Mouse (Mus musculus): ENCODE results near the gene Tjp2. TPM values are rescaled to one million over a fixed set of nuclear protein-coding genes. Genes with fewer than 3 reads are reported as not detected.

Gene Tjp2
- total and polyA plus RNA-seq, 3 experiments, result 7.9 to 19.2 (median 16.1) TPM

- no peaks in the 10 kb centered on the region for H3K27me3 ChIP-seq (ENCODE audit: control insufficient read depth, insufficient read depth, low read length)
- intact Hi-C loops (cut with DNase I), result loop anchor here (5.0 kb wide), 1 partner anchor 86 kb away; no protein-coding TSS in a partner anchor
- H3K27ac ChIP-seq, result peak overlapping the region; percentile 82
- H3K36me3 ChIP-seq (ENCODE audit: control insufficient read depth, insufficient read depth, low read length), result peaks cover 2% of the 10 kb centered on the region; the same call in 1 of the 2 replicates
- no peak overlapping the region for H3K4me3 ChIP-seq
- no peak for DNase-seq
- WGBS, result 36% methylated on average over 5 of the region's 5 CpGs
- H3K79me2 ChIP-seq (replicated peaks; ENCODE audit: control insufficient read depth, insufficient read depth, low read length), result no peaks in the 10 kb centered on the region
- H3K4me1 ChIP-seq (ENCODE audit: control insufficient read depth, insufficient read depth, low read length), result peaks cover 5% of the 10 kb centered on the region
- TF ChIP-seq EP300 (IDR thresholded peaks at IDR 0.05; ENCODE audit: insufficient read depth, low read depth, low read length) (0 out of 2 replicates have a peak, but pooled peaks have one; percentile 37), CTCF (IDR thresholded peaks at IDR 0.05) (no peak)
- H3K9ac ChIP-seq (ENCODE audit: low read depth, low read length), result no peak overlapping the region
These were observed 166.8 kb downstream of the Tjp2 start for GRCm38 (mm10) chr19:24058021-24058420.

GRCm38 (mm10) chr19:24056880-24057279, 167.9 kb downstream of the Tjp2 start:
- Histone ChIP-seq H3K4me3 (no peak overlapping the region), H3K79me2 (replicated peaks; ENCODE audit: control insufficient read depth, insufficient read depth, low read length) (no peaks in the 10 kb centered on the region), H3K9ac (ENCODE audit: low read depth, low read length) (no peak overlapping the region), H3K27ac (no peak overlapping the region), H3K36me3 (ENCODE audit: control insufficient read depth, insufficient read depth, low read length) (peaks cover 2% of the 10 kb centered on the region; the same call in 1 of the 2 replicates), H3K27me3 (ENCODE audit: control insufficient read depth, insufficient read depth, low read length) (no peaks in the 10 kb centered on the region), H3K4me1 (ENCODE audit: control insufficient read depth, insufficient read depth, low read length) (peaks cover 5% of the 10 kb centered on the region)
- 100% methylated on average over 1 of the region's 1 CpGs for WGBS
- peak; percentile 40 for TF ChIP-seq CTCF (IDR thresholded peaks at IDR 0.05)
- no peak for TF ChIP-seq EP300 (IDR thresholded peaks at IDR 0.05; ENCODE audit: insufficient read depth, low read depth, low read length)
- DNase-seq, result no peak
- intact Hi-C loops (cut with DNase I), result loop anchor here (5.0 kb wide), 1 partner anchor 85 kb away; no protein-coding TSS in a partner anchor

- TF ChIP-seq CTCF (IDR thresholded peaks at IDR 0.05), result no peak
- no peak for TF ChIP-seq EP300 (IDR thresholded peaks at IDR 0.05; ENCODE audit: insufficient read depth, low read depth, low read length)
- no peak for TF ChIP-seq POLR2A (IDR thresholded peaks at IDR 0.05; ENCODE audit: insufficient read depth, low read depth, low read length)
- Histone ChIP-seq H3K27ac (peak overlapping the region; percentile 86), H3K79me2 (replicated peaks; ENCODE audit: control insufficient read depth, insufficient read depth, low read length) (no peaks in the 10 kb centered on the region; the same call in 1 of the 2 replicates), H3K27me3 (ENCODE audit: control insufficient read depth, insufficient read depth, low read length) (no peaks in the 10 kb centered on the region), H3K9ac (ENCODE audit: low read depth, low read length) (no peak overlapping the region), H3K4me3 (no peak overlapping the region), H3K36me3 (ENCODE audit: control insufficient read depth, insufficient read depth, low read length) (peaks cover 2% of the 10 kb centered on the region; the same call in 1 of the 2 replicates), H3K4me1 (ENCODE audit: control insufficient read depth, insufficient read depth, low read length) (peaks cover 5% of the 10 kb centered on the region)
- peak in 1 of 2 experiments; percentile 45 for DNase-seq
- 4% methylated on average over 2 of the region's 2 CpGs for WGBS
- intact Hi-C loops (cut with DNase I), result loop anchor here (5.0 kb wide), 1 partner anchor 83 kb away; no protein-coding TSS in a partner anchor
These were observed 169.9 kb downstream of the Tjp2 start for GRCm38 (mm10) chr19:24054904-24055303.

- no peaks in the 10 kb centered on the region for H3K27me3 ChIP-seq (ENCODE audit: control insufficient read depth, insufficient read depth, low read length)
- H3K36me3 ChIP-seq (ENCODE audit: control insufficient read depth, insufficient read depth, low read length), result peaks cover 2% of the 10 kb centered on the region; the same call in 1 of the 2 replicates
- intact Hi-C loops (cut with DNase I), result no loop called here
- H3K27ac ChIP-seq, result peak overlapping the region; percentile 86
- no peak for TF ChIP-seq POLR2A (IDR thresholded peaks at IDR 0.05; ENCODE audit: insufficient read depth, low read depth, low read length)
- TF ChIP-seq EP300 (IDR thresholded peaks at IDR 0.05; ENCODE audit: insufficient read depth, low read depth, low read length), result no peak
- TF ChIP-seq CTCF (IDR thresholded peaks at IDR 0.05), result no peak
- DNase-seq, result peak; percentile 23 to 31
- no peak overlapping the region for H3K9ac ChIP-seq (ENCODE audit: low read depth, low read length)
- WGBS, result 48% methylated on average over 5 of the region's 5 CpGs
- no peak overlapping the region for H3K4me3 ChIP-seq
- peaks cover 6% of the 10 kb centered on the region for H3K4me1 ChIP-seq (ENCODE audit: control insufficient read depth, insufficient read depth, low read length)
- no peaks in the 10 kb centered on the region; the same call in 1 of the 2 replicates for H3K79me2 ChIP-seq (replicated peaks; ENCODE audit: control insufficient read depth, insufficient read depth, low read length)
These were observed 170.6 kb downstream of the Tjp2 start for GRCm38 (mm10) chr19:24054265-24054664.

GRCm38 (mm10) chr19:24050514-24050913, 174.3 kb downstream of the Tjp2 start:
- H3K27me3 ChIP-seq (ENCODE audit: control insufficient read depth, insufficient read depth, low read length), result no peaks in the 10 kb centered on the region
- H3K79me2 ChIP-seq (replicated peaks; ENCODE audit: control insufficient read depth, insufficient read depth, low read length), result no peaks in the 10 kb centered on the region; the same call in 1 of the 2 replicates
- no peak for DNase-seq
- peaks cover 8% of the 10 kb centered on the region for H3K4me1 ChIP-seq (ENCODE audit: control insufficient read depth, insufficient read depth, low read length)
- intact Hi-C loops (cut with DNase I), result no loop called here
- peaks cover 2% of the 10 kb centered on the region; the same call in 1 of the 2 replicates for H3K36me3 ChIP-seq (ENCODE audit: control insufficient read depth, insufficient read depth, low read length)
- TF ChIP-seq POLR2A (IDR thresholded peaks at IDR 0.05; ENCODE audit: insufficient read depth, low read depth, low read length) (no peak), EP300 (IDR thresholded peaks at IDR 0.05; ENCODE audit: insufficient read depth, low read depth, low read length) (no peak), CTCF (IDR thresholded peaks at IDR 0.05) (no peak)
- H3K9ac ChIP-seq (ENCODE audit: low read depth, low read length), result no peak overlapping the region
- 64% methylated on average over 2 of the region's 2 CpGs for WGBS
- H3K27ac ChIP-seq, result no peak overlapping the region; the same call in 1 of the 2 replicates
- no peak overlapping the region for H3K4me3 ChIP-seq

- Histone ChIP-seq H3K79me2 (replicated peaks; ENCODE audit: control insufficient read depth, insufficient read depth, low read length) (no peaks in the 10 kb centered on the region; the same call in 1 of the 2 replicates), H3K4me3 (no peak overlapping the region), H3K27ac (peak overlapping the region; percentile 36), H3K4me1 (ENCODE audit: control insufficient read depth, insufficient read depth, low read length) (peaks cover 4% of the 10 kb centered on the region), H3K9ac (ENCODE audit: low read depth, low read length) (no peak overlapping the region), H3K27me3 (ENCODE audit: control insufficient read depth, insufficient read depth, low read length) (no peaks in the 10 kb centered on the region), H3K36me3 (ENCODE audit: control insufficient read depth, insufficient read depth, low read length) (no peaks in the 10 kb centered on the region; the same call in 1 of the 2 replicates)
- WGBS, result 60% methylated on average over 3 of the region's 3 CpGs
- TF ChIP-seq EP300 (IDR thresholded peaks at IDR 0.05; ENCODE audit: insufficient read depth, low read depth, low read length) (no peak), CTCF (IDR thresholded peaks at IDR 0.05) (no peak), POLR2A (IDR thresholded peaks at IDR 0.05; ENCODE audit: insufficient read depth, low read depth, low read length) (no peak)
- intact Hi-C loops (cut with DNase I), result loop anchor here (2.0 kb wide), 1 partner anchor 19 kb away; the partner anchor contains the start of gene Fam189a2
- no peak for DNase-seq
These were observed 175.5 kb downstream of the Tjp2 start for GRCm38 (mm10) chr19:24049329-24049728.

Measured in heart, adult 2 months (tissue).